Mouse (Mus musculus) MEL (cell line): ENCODE measurements around the gene Cmtm7. TPM values are rescaled to one million over a fixed set of nuclear protein-coding genes. Genes with fewer than 3 reads are reported as not detected.

Source experiments
- DNase-seq: peaks from one replicate; pipeline ENCODE4 v3.0.0; 2011; ENCODE audit warnings: low read depth, low spot score
- H3K27ac ChIP-seq: 2 replicates; pipeline ENCODE4 v1.5.1; 2012; ENCODE audit warnings: low read depth, mild to moderate bottlenecking, control low read depth, low read length, moderate library complexity; ENCODE audit not compliant: control insufficient read depth
- H3K27me3 ChIP-seq, 2 experiments: fragments of 150-350 bp in 1 of 2; sonication (generic) in 1 of 2; 2 replicates each; pipeline ENCODE4 v1.6.1; 2012; ENCODE audit warnings: low read length in 2 of 2, mild to moderate bottlenecking in 2 of 2, improper control_type of control experiment in 1 of 2, moderate library complexity in 1 of 2; ENCODE audit not compliant: insufficient read depth in 2 of 2, control insufficient read depth in 1 of 2
- H3K36me3 ChIP-seq, 2 experiments: 2 replicates each; pipeline ENCODE4 v1.6.1; 2012 to 2014; ENCODE audit warnings: low read length in 2 of 2, improper control_type of control experiment in 1 of 2, inconsistent platforms in 1 of 2, mild to moderate bottlenecking in 1 of 2; ENCODE audit not compliant: insufficient read depth in 2 of 2, control insufficient read depth in 1 of 2
- H3K4me1 ChIP-seq, 2 experiments: fragments of 150-350 bp in 1 of 2; sonication (generic) in 1 of 2; 2 replicates each; pipeline ENCODE4 v1.6.1; 2012; ENCODE audit warnings: low read length in 2 of 2, improper control_type of control experiment in 1 of 2, mild to moderate bottlenecking in 1 of 2; ENCODE audit not compliant: insufficient read depth in 2 of 2, control insufficient read depth in 1 of 2
- H3K4me3 ChIP-seq, 2 experiments: fragments of 150-350 bp in 1 of 2; sonication (generic) in 1 of 2; 2 replicates each; pipeline ENCODE4 v1.5.1; 2012; ENCODE audit warnings: low read depth in 2 of 2, low read length in 2 of 2, mild to moderate bottlenecking in 2 of 2, moderate library complexity in 2 of 2, control low read depth in 1 of 2, improper control_type of control experiment in 1 of 2; ENCODE audit not compliant: control insufficient read depth in 1 of 2, insufficient read depth in 1 of 2
- H3K79me2 ChIP-seq: 2 replicates; pipeline ENCODE4 v1.6.1; 2012; ENCODE audit warnings: mild to moderate bottlenecking, low read length, moderate library complexity; ENCODE audit not compliant: control insufficient read depth, poor library complexity, insufficient read depth
- H3K9ac ChIP-seq: 2 replicates; pipeline ENCODE4 v1.6.1; 2012; ENCODE audit warnings: low read depth, mild to moderate bottlenecking, control low read depth, low read length, moderate library complexity; ENCODE audit not compliant: control insufficient read depth, poor library complexity, severe bottlenecking
- H3K9me3 ChIP-seq: fragments of 150-350 bp; sonication (generic); replicated peaks from 2 replicates; pipeline ENCODE4 v1.6.1; 2012; ENCODE audit warnings: mild to moderate bottlenecking, low read length, improper control_type of control experiment, moderate library complexity; ENCODE audit not compliant: insufficient read depth
- CHD2 ChIP-seq: IDR thresholded peaks from 2 replicates; pipeline ENCODE4 v1.6.1; 2011; ENCODE audit warnings: low read length, improper control_type of control experiment
- CTCF ChIP-seq, 3 experiments: IDR thresholded peaks in 2 of 3; conservative IDR thresholded peaks in 1 of 3; 2 replicates each; pipeline ENCODE4 v1.5.1; 2011 to 2012; ENCODE audit warnings: low read length in 3 of 3, low read depth in 2 of 3, mild to moderate bottlenecking in 2 of 3, improper control_type of control experiment in 1 of 3, inconsistent platforms in 1 of 3, mixed read lengths in 1 of 3, moderate library complexity in 1 of 3; ENCODE audit not compliant: control insufficient read depth in 1 of 3, insufficient read depth in 1 of 3, poor library complexity in 1 of 3, severe bottlenecking in 1 of 3
- EP300 ChIP-seq, 2 experiments: IDR thresholded peaks; 2 replicates each; pipeline ENCODE4 v1.6.1; 2011; ENCODE audit warnings: improper control_type of control experiment in 2 of 2, low read length in 2 of 2, low read depth in 1 of 2, mild to moderate bottlenecking in 1 of 2
- GABPA ChIP-seq: IDR thresholded peaks from 2 replicates; pipeline ENCODE4 v1.6.1; 2012; ENCODE audit warnings: low read depth, mild to moderate bottlenecking, inconsistent platforms, low read length, improper control_type of control experiment, moderate library complexity
- MAFK ChIP-seq: IDR thresholded peaks from 2 replicates; pipeline ENCODE4 v1.6.1; 2011; ENCODE audit warnings: low read depth, mild to moderate bottlenecking, low read length, improper control_type of control experiment, borderline replicate concordance
- MYC ChIP-seq: IDR thresholded peaks from 2 replicates; pipeline ENCODE4 v1.6.1; 2011; ENCODE audit warnings: low read depth, mild to moderate bottlenecking, low read length, improper control_type of control experiment, moderate library complexity
- NELFE ChIP-seq: IDR thresholded peaks from 2 replicates; pipeline ENCODE4 v1.6.1; 2011; ENCODE audit warnings: low read depth, low read length, improper control_type of control experiment
- POLR2A ChIP-seq, 2 experiments: IDR thresholded peaks; 2 replicates each; pipeline ENCODE4 v1.6.1; 2011 to 2012; ENCODE audit warnings: low read length in 2 of 2, mild to moderate bottlenecking in 2 of 2, control low read depth in 1 of 2, improper control_type of control experiment in 1 of 2, low read depth in 1 of 2, moderate library complexity in 1 of 2; ENCODE audit not compliant: control insufficient read depth in 1 of 2, insufficient read depth in 1 of 2, poor library complexity in 1 of 2
- POLR2AphosphoS2 ChIP-seq: IDR thresholded peaks from 2 replicates; pipeline ENCODE4 v1.6.1; 2011; ENCODE audit warnings: low read length, improper control_type of control experiment
- RAD21 ChIP-seq: IDR thresholded peaks from 2 replicates; pipeline ENCODE4 v1.6.1; 2011; ENCODE audit warnings: mild to moderate bottlenecking, low read depth, low read length, improper control_type of control experiment
- RCOR1 ChIP-seq: IDR thresholded peaks from 2 replicates; pipeline ENCODE4 v1.6.1; 2012; ENCODE audit warnings: low read depth, mild to moderate bottlenecking, inconsistent platforms, low read length, improper control_type of control experiment
- SIN3A ChIP-seq: IDR thresholded peaks from 2 replicates; pipeline ENCODE4 v1.6.1; 2012; ENCODE audit warnings: low read length, improper control_type of control experiment, inconsistent platforms
- SMC3 ChIP-seq: IDR thresholded peaks from 2 replicates; pipeline ENCODE4 v1.6.1; 2011; ENCODE audit warnings: low read depth, low read length, improper control_type of control experiment
- TBP ChIP-seq: IDR thresholded peaks from 2 replicates; pipeline ENCODE4 v1.8.0; 2011; ENCODE audit warnings: low read depth, low read length, improper control_type of control experiment
- TCF12 ChIP-seq: IDR thresholded peaks from 2 replicates; pipeline ENCODE4 v1.6.1; 2014; ENCODE audit warnings: low read depth, mild to moderate bottlenecking, inconsistent platforms, low read length, improper control_type of control experiment, moderate library complexity
- UBTF ChIP-seq: IDR thresholded peaks from 2 replicates; pipeline ENCODE4 v1.6.1; 2012; ENCODE audit warnings: low read depth, mild to moderate bottlenecking, inconsistent platforms, low read length, improper control_type of control experiment, moderate library complexity, borderline replicate concordance; ENCODE audit not compliant: insufficient read depth
- USF1 ChIP-seq: IDR thresholded peaks from 2 replicates; pipeline ENCODE4 v1.6.1; 2014; ENCODE audit warnings: low read depth, mild to moderate bottlenecking, inconsistent platforms, low read length, improper control_type of control experiment, moderate library complexity
- ZC3H11A ChIP-seq: IDR thresholded peaks from 2 replicates; pipeline ENCODE4 v1.6.1; 2012; ENCODE audit warnings: low read depth, mild to moderate bottlenecking, inconsistent platforms, low read length, improper control_type of control experiment
- ZKSCAN1 ChIP-seq: IDR thresholded peaks from 2 replicates; pipeline ENCODE4 v1.6.1; 2012; ENCODE audit warnings: low read depth, mild to moderate bottlenecking, inconsistent platforms, low read length, improper control_type of control experiment, moderate library complexity
- ZNF384 ChIP-seq: IDR thresholded peaks from 2 replicates; pipeline ENCODE4 v1.6.1; 2012; ENCODE audit warnings: low read depth, mild to moderate bottlenecking, inconsistent platforms, low read length, improper control_type of control experiment
- polyA plus RNA-seq, 2 experiments: library from polyadenylated mRNA; stranded (reverse) in 1 of 2; unstranded in 1 of 2; fragments of >175 nt in 1 of 2; fragments of >200 nt in 1 of 2; gene quantifications; 2 replicates each; pipeline versions ENCODE4 v1.2.1 to v1.2.4; 2012; ENCODE audit warnings: low replicate concordance in 2 of 2, low read depth in 1 of 2; ENCODE audit not compliant: insufficient read length in 2 of 2, insufficient read depth in 1 of 2, missing spikeins in 1 of 2
- total RNA-seq: library from RNA; depleted of rRNA; stranded (reverse); fragments of 300-350 nt; gene quantifications from 2 replicates; pipeline ENCODE4 v1.2.3, GENCODE M21; 2012

Gene Cmtm7
- total and polyA plus RNA-seq, 3 experiments, result 290 to 545 TPM; not detected in 1

- no peak overlapping the region for H3K4me3 ChIP-seq
- H3K27ac ChIP-seq, result no peak overlapping the region
- DNase-seq, result no peak
- TF ChIP-seq USF1 (no peak), POLR2A (IDR thresholded peaks at IDR 0.05; ENCODE audit: control insufficient read depth in 1 of 2, insufficient read depth in 1 of 2, low read depth in 1 of 2, low read length in 2 of 2, poor library complexity in 1 of 2) (no peak), EP300 (IDR thresholded peaks at IDR 0.05; ENCODE audit: low read depth in 1 of 2, low read length in 2 of 2) (no peak), POLR2AphosphoS2 (no peak)
- H3K4me1 ChIP-seq, result no peaks in the 10 kb centered on the region
- no peaks in the 10 kb centered on the region for H3K36me3 ChIP-seq
- H3K79me2 ChIP-seq, result no peaks in the 10 kb centered on the region
- no peaks in the 10 kb centered on the region for H3K27me3 ChIP-seq
- no peak overlapping the region for H3K9ac ChIP-seq
- no peaks in the 10 kb centered on the region for H3K9me3 ChIP-seq
These were observed 34.5 kb upstream of the Cmtm7 start for GRCm38 (mm10) chr9:114816121-114816520.

- peak; percentile 72 for DNase-seq
- no peaks in the 10 kb centered on the region for H3K4me1 ChIP-seq
- no peaks in the 10 kb centered on the region for H3K9me3 ChIP-seq
- no peak overlapping the region for H3K27ac ChIP-seq
- no peak for TF ChIP-seq GABPA
- peak; percentile 63 for TF ChIP-seq USF1
- peak; percentile 72 for TF ChIP-seq RAD21
- TF ChIP-seq ZC3H11A, result peak; percentile 63
- peak; percentile 68 for TF ChIP-seq SMC3
- no peak for TF ChIP-seq TCF12
- no peak for TF ChIP-seq ZNF384
- no peak for TF ChIP-seq ZKSCAN1
- 0 out of 2 replicates have a peak, but pooled peaks have one; percentile 21 for TF ChIP-seq SIN3A
- TF ChIP-seq CTCF (IDR thresholded peaks at IDR 0.05 in 2 of 3, conservative IDR thresholded peaks at IDR 0.05 in 1 of 3; ENCODE audit: control insufficient read depth in 1 of 3, insufficient read depth in 1 of 3, low read depth in 2 of 3, low read length in 3 of 3, poor library complexity in 1 of 3, severe bottlenecking in 1 of 3), result peak; percentile 68 to 95 (median 85)
- no peaks in the 10 kb centered on the region for H3K36me3 ChIP-seq
- no peaks in the 10 kb centered on the region for H3K27me3 ChIP-seq
- no peak overlapping the region for H3K4me3 ChIP-seq
- no peaks in the 10 kb centered on the region for H3K79me2 ChIP-seq
- no peak overlapping the region for H3K9ac ChIP-seq
These were observed 33.7 kb upstream of the Cmtm7 start for GRCm38 (mm10) chr9:114815315-114815714.

DNA sequence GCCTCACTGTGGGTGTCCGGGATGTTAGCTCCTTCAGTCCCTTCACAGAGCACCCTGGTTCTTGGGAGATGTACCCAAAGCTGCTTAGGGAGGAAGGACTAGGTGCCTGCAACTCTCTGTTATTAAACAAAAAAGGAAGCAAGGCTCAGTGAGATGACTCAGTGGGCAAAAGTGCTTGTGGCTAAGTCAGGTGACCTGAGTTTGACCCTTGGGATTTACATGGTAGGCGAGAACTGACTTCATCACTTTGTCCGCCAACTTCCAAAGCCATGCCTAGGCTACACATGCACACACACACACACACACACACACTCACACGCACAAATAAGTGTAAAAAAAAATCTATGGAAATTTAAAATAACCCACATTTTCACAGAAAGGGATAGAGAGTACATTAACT, 30.3 kb upstream of the Cmtm7 start:
- H3K4me1 ChIP-seq, result peaks cover 0 to 2% of the 10 kb centered on the region in 2 experiments; a peak in 2 of 4 replicates
- no peaks in the 10 kb centered on the region for H3K27me3 ChIP-seq
- no peak overlapping the region for H3K4me3 ChIP-seq
- no peak overlapping the region for H3K27ac ChIP-seq
- TF ChIP-seq ZKSCAN1 (no peak), MYC (no peak), MAFK (no peak), SIN3A (no peak), UBTF (no peak), RCOR1 (no peak), CHD2 (no peak), NELFE (no peak), USF1 (no peak), POLR2A (IDR thresholded peaks at IDR 0.05; ENCODE audit: control insufficient read depth in 1 of 2, insufficient read depth in 1 of 2, low read depth in 1 of 2, low read length in 2 of 2, poor library complexity in 1 of 2) (no peak), TBP (no peak)
- H3K36me3 ChIP-seq, result peaks cover 0 to 1% of the 10 kb centered on the region in 2 experiments; a peak in 1 of 4 replicates
- H3K79me2 ChIP-seq, result no peaks in the 10 kb centered on the region
- no peak for DNase-seq
- no peaks in the 10 kb centered on the region for H3K9me3 ChIP-seq
- H3K9ac ChIP-seq, result no peak overlapping the region
